Mouse (Mus musculus): ENCODE results near the gene Cdc42se2. TPM values are rescaled to one million over a fixed set of nuclear protein-coding genes. Genes with fewer than 3 reads are reported as not detected.

The Cdc42se2 gene
- total and polyA plus RNA-seq, 2 experiments from 2014 or later, result 137 to 150 TPM

- Histone ChIP-seq H3K9ac (no peak overlapping the region), H3K4me3 (ENCODE audit: low read depth, low read length) (no peak overlapping the region), H3K27me3 (ENCODE audit: insufficient read depth, low read length) (no peaks in the 10 kb centered on the region), H3K4me2 (ENCODE audit: low read depth) (no peak overlapping the region), H3K9me3 (ENCODE audit: low read length) (no peaks in the 10 kb centered on the region), H3K4me1 (ENCODE audit: insufficient read depth) (no peaks in the 10 kb centered on the region), H3K36me3 (ENCODE audit: insufficient read depth) (no peaks in the 10 kb centered on the region), H3K27ac (ENCODE audit: low read depth, low read length) (no peak overlapping the region)
- DNase-seq, result no peak
- 87% methylated on average over 3 of the region's 3 CpGs for WGBS
- ATAC-seq, result no peak
- TF ChIP-seq CTCF (IDR thresholded peaks at IDR 0.05; ENCODE audit: low read depth), result no peak
These were observed 7.2 kb upstream of the Cdc42se2 start for GRCm38 (mm10) chr11:54794678-54795077.

GRCm38 (mm10) chr11:54793173-54793572 lies 5.7 kb upstream of the Cdc42se2 start:
- no peak overlapping the region for H3K27ac ChIP-seq (ENCODE audit: low read depth, low read length)
- H3K36me3 ChIP-seq (ENCODE audit: insufficient read depth), result no peaks in the 10 kb centered on the region
- H3K4me1 ChIP-seq (ENCODE audit: insufficient read depth), result no peaks in the 10 kb centered on the region
- no peak for ATAC-seq
- no peaks in the 10 kb centered on the region for H3K9me3 ChIP-seq (ENCODE audit: low read length)
- H3K4me3 ChIP-seq (ENCODE audit: low read depth, low read length), result no peak overlapping the region
- no peak for DNase-seq
- no peak overlapping the region for H3K4me2 ChIP-seq (ENCODE audit: low read depth)
- no peak overlapping the region for H3K9ac ChIP-seq
- 83% methylated on average over 1 of the region's 1 CpGs for WGBS
- TF ChIP-seq CTCF (IDR thresholded peaks at IDR 0.05; ENCODE audit: low read depth), result no peak
- H3K27me3 ChIP-seq (ENCODE audit: insufficient read depth, low read length), result no peaks in the 10 kb centered on the region

GRCm38 (mm10) chr11:54791458-54791857 lies 4.0 kb upstream of the Cdc42se2 start:
- H3K4me3 ChIP-seq (ENCODE audit: low read depth, low read length), result no peak overlapping the region
- H3K27ac ChIP-seq (ENCODE audit: low read depth, low read length), result no peak overlapping the region
- H3K4me1 ChIP-seq (ENCODE audit: insufficient read depth), result peaks cover under 1% of the 10 kb centered on the region; the same call in 1 of the 2 replicates
- H3K36me3 ChIP-seq (ENCODE audit: insufficient read depth), result no peaks in the 10 kb centered on the region
- ATAC-seq (no peak), DNase-seq (no peak)
- H3K27me3 ChIP-seq (ENCODE audit: insufficient read depth, low read length), result no peaks in the 10 kb centered on the region
- H3K9me3 ChIP-seq (ENCODE audit: low read length), result no peaks in the 10 kb centered on the region
- no peak for TF ChIP-seq CTCF (IDR thresholded peaks at IDR 0.05; ENCODE audit: low read depth)
- 95% methylated on average over 4 of the region's 4 CpGs for WGBS
- no peak overlapping the region for H3K9ac ChIP-seq
- H3K4me2 ChIP-seq (ENCODE audit: low read depth), result no peak overlapping the region

- under 1% methylated on average over 54 of the region's 54 CpGs for WGBS
- Histone ChIP-seq H3K27me3 (ENCODE audit: insufficient read depth, low read length) (no peaks in the 10 kb centered on the region), H3K9me3 (ENCODE audit: low read length) (no peaks in the 10 kb centered on the region), H3K9ac (peak overlapping the region; percentile 99), H3K27ac (ENCODE audit: low read depth, low read length) (peak overlapping the region; percentile 99), H3K4me2 (ENCODE audit: low read depth) (peak overlapping the region; percentile 54), H3K4me3 (ENCODE audit: low read depth, low read length) (peak overlapping the region; percentile 84), H3K36me3 (ENCODE audit: insufficient read depth) (no peaks in the 10 kb centered on the region), H3K4me1 (ENCODE audit: insufficient read depth) (peaks cover 13% of the 10 kb centered on the region; the same call in 1 of the 2 replicates)
- DNase-seq, result peak; percentile 78
- TF ChIP-seq CTCF (IDR thresholded peaks at IDR 0.05; ENCODE audit: low read depth), result peak; percentile 31; the same call in 1 of the 2 replicates
- ATAC-seq, result peak; percentile 73
These were observed 502 bp downstream of the Cdc42se2 start for GRCm38 (mm10) chr11:54786858-54787487.

- Histone ChIP-seq H3K4me3 (ENCODE audit: low read depth, low read length) (no peak overlapping the region), H3K36me3 (ENCODE audit: insufficient read depth) (no peaks in the 10 kb centered on the region), H3K4me1 (ENCODE audit: insufficient read depth) (peaks cover 13% of the 10 kb centered on the region; the same call in 1 of the 2 replicates), H3K27me3 (ENCODE audit: insufficient read depth, low read length) (no peaks in the 10 kb centered on the region), H3K4me2 (ENCODE audit: low read depth) (peak overlapping the region; percentile 54), H3K27ac (ENCODE audit: low read depth, low read length) (no peak overlapping the region), H3K9me3 (ENCODE audit: low read length) (no peaks in the 10 kb centered on the region), H3K9ac (no peak overlapping the region)
- DNase-seq, result no peak
- no peak for TF ChIP-seq CTCF (IDR thresholded peaks at IDR 0.05; ENCODE audit: low read depth)
- ATAC-seq, result no peak
- 87% methylated on average over 3 of the region's 3 CpGs for WGBS
These were observed 1.9 kb downstream of the Cdc42se2 start for GRCm38 (mm10) chr11:54785566-54785965.

- no peak overlapping the region for H3K27ac ChIP-seq (ENCODE audit: low read depth, low read length)
- H3K4me1 ChIP-seq (ENCODE audit: insufficient read depth), result peaks cover 13% of the 10 kb centered on the region; the same call in 1 of the 2 replicates
- TF ChIP-seq CTCF (IDR thresholded peaks at IDR 0.05; ENCODE audit: low read depth), result no peak
- 93% methylated on average over 3 of the region's 3 CpGs for WGBS
- no peak for ATAC-seq
- H3K4me2 ChIP-seq (ENCODE audit: low read depth), result no peak overlapping the region
- H3K4me3 ChIP-seq (ENCODE audit: low read depth, low read length), result no peak overlapping the region
- H3K9ac ChIP-seq, result no peak overlapping the region
- H3K36me3 ChIP-seq (ENCODE audit: insufficient read depth), result no peaks in the 10 kb centered on the region
- no peaks in the 10 kb centered on the region for H3K27me3 ChIP-seq (ENCODE audit: insufficient read depth, low read length)
- DNase-seq, result no peak
- H3K9me3 ChIP-seq (ENCODE audit: low read length), result no peaks in the 10 kb centered on the region
These were observed 3.0 kb downstream of the Cdc42se2 start for GRCm38 (mm10) chr11:54784436-54784835.

GRCm38 (mm10) chr11:54782253-54782652 lies 5.2 kb downstream of the Cdc42se2 start:
- H3K27ac ChIP-seq (ENCODE audit: low read depth, low read length), result no peak overlapping the region
- H3K4me1 ChIP-seq (ENCODE audit: insufficient read depth), result peaks cover 15% of the 10 kb centered on the region; the same call in 1 of the 2 replicates
- WGBS, result 94% methylated on average over 6 of the region's 6 CpGs
- no peaks in the 10 kb centered on the region for H3K36me3 ChIP-seq (ENCODE audit: insufficient read depth)
- no peak overlapping the region for H3K9ac ChIP-seq
- DNase-seq (no peak), ATAC-seq (no peak)
- no peak overlapping the region for H3K4me3 ChIP-seq (ENCODE audit: low read depth, low read length)
- no peak overlapping the region for H3K4me2 ChIP-seq (ENCODE audit: low read depth)
- TF ChIP-seq CTCF (IDR thresholded peaks at IDR 0.05; ENCODE audit: low read depth), result no peak
- H3K9me3 ChIP-seq (ENCODE audit: low read length), result no peaks in the 10 kb centered on the region
- H3K27me3 ChIP-seq (ENCODE audit: insufficient read depth, low read length), result no peaks in the 10 kb centered on the region

All from forebrain, postnatal 0 days (tissue).